Mouse (Mus musculus): ENCODE results near the gene Mrpl12. TPM values are rescaled to one million over a fixed set of nuclear protein-coding genes. Genes with fewer than 3 reads are reported as not detected.

The Mrpl12 gene
- polyA plus RNA-seq, 1 experiment = 70.5 TPM

GRCm38 (mm10) chr11:120472052-120472451 is 12.4 kb upstream of the Mrpl12 start:
- DNase-seq (ENCODE audit: low read depth) = no peak

- DNase-seq (ENCODE audit: low read depth) = no peak
These were observed 922 bp upstream of the Mrpl12 start for GRCm38 (mm10) chr11:120483448-120483934.

GRCm38 (mm10) chr11:120485251-120485650 is 838 bp downstream of the Mrpl12 start:
- DNase-seq (ENCODE audit: low read depth) = no peak

GRCm38 (mm10) chr11:120488516-120488915 is 4.1 kb downstream of the Mrpl12 start:
- DNase-seq (ENCODE audit: low read depth) = no peak

- DNase-seq (ENCODE audit: low read depth) = no peak
These were observed 4.8 kb downstream of the Mrpl12 start for GRCm38 (mm10) chr11:120489054-120489761.

- no peak for DNase-seq (ENCODE audit: low read depth)
These were observed 6.1 kb downstream of the Mrpl12 start for GRCm38 (mm10) chr11:120490291-120491046.

GRCm38 (mm10) chr11:120491317-120492023 is 7.1 kb downstream of the Mrpl12 start, which contains the start of gene Slc25a10:
Slc25a10 (plus strand) TSS chr11:120491840.
- DNase-seq (ENCODE audit: low read depth) = no peak

- DNase-seq (ENCODE audit: low read depth) = no peak
These were observed 7.8 kb downstream of the Mrpl12 start for GRCm38 (mm10) chr11:120492024-120492877.

GRCm38 (mm10) chr11:120492878-120493203 is 8.4 kb downstream of the Mrpl12 start:
- DNase-seq (ENCODE audit: low read depth) = no peak

GRCm38 (mm10) chr11:120493351-120493750 is 8.9 kb downstream of the Mrpl12 start:
- DNase-seq (ENCODE audit: low read depth) = no peak

- no peak for DNase-seq (ENCODE audit: low read depth)
These were observed 9.5 kb downstream of the Mrpl12 start for GRCm38 (mm10) chr11:120493911-120494310.

- no peak for DNase-seq (ENCODE audit: low read depth)
These were observed 13.0 kb downstream of the Mrpl12 start for GRCm38 (mm10) chr11:120497436-120497835.

- no peak for DNase-seq (ENCODE audit: low read depth)
These were observed 13.8 kb downstream of the Mrpl12 start for GRCm38 (mm10) chr11:120498226-120498625.

GRCm38 (mm10) chr11:120498891-120499290 is 14.5 kb downstream of the Mrpl12 start:
- no peak for DNase-seq (ENCODE audit: low read depth)

GRCm38 (mm10) chr11:120499894-120500293 is 15.5 kb downstream of the Mrpl12 start:
- DNase-seq (ENCODE audit: low read depth) = no peak

GRCm38 (mm10) chr11:120500357-120500756 is 15.9 kb downstream of the Mrpl12 start:
- DNase-seq (ENCODE audit: low read depth) = no peak

GRCm38 (mm10) chr11:120501018-120501417 is 16.6 kb downstream of the Mrpl12 start:
- no peak for DNase-seq (ENCODE audit: low read depth)

GRCm38 (mm10) chr11:120501701-120502100 is 17.3 kb downstream of the Mrpl12 start:
- no peak for DNase-seq (ENCODE audit: low read depth)

- DNase-seq (ENCODE audit: low read depth) = no peak
These were observed 21.2 kb downstream of the Mrpl12 start for GRCm38 (mm10) chr11:120505661-120506060.

GRCm38 (mm10) chr11:120506899-120507298 is 22.5 kb downstream of the Mrpl12 start:
- DNase-seq (ENCODE audit: low read depth) = no peak

- no peak for DNase-seq (ENCODE audit: low read depth)
These were observed 23.3 kb downstream of the Mrpl12 start for GRCm38 (mm10) chr11:120507611-120508289.
